Mouse (Mus musculus): ENCODE results near the gene Klrc3.
"Not testable (repeated sequence)": the region's sequence is repeated elsewhere in the genome, so short reads cannot be mapped to it uniquely, and the experiment has no call there.

Klrc3 gene

DNA sequence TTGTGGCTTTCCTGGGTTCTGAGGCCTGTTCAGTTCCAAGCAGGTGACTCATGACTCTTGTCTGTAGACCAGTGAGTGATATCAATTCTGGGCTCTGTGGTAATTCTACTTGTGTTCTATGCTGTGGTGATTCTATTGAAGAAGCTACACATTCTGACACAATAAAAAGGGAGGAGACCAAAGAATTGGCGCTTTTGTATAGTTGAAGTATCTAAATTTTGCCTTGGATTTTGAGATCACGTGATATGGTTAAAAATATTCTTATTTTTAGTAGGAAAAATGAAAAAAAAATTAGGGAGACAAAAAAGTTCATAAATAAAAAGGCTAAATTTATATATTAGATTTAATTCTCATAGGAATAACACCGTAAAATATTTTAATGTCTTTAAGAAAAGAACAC is at the start of gene Klrc3:
Gene Klrc3 (minus strand): TSS at position 101 of the 400 bp plus-strand sequence.
- DNase-seq (ENCODE audit: extremely low read depth, insufficient read length, low spot score) = not testable (repeated sequence)

DNA sequence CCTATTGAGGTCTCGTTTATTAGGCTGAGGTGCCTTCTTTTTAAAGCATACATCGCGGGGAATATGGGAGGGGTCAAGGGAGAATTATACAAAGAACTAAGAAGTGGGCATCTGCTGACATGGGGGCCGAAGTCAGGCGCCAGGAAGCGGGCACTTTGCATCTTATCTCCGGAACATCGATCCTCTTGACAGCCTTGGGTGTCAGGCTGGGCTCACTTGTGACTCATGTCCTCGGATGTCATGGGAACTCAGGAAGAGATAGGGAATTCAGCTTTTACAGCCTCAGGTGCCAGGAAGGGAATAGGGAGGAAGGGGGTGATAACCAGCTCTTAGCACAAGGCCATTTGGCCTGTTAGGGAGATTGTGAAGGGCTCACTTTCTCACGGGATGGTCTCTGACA is 48.3 kb upstream of the Klrc3 start:
- DNase-seq (ENCODE audit: extremely low read depth, insufficient read length, low spot score) = not testable (repeated sequence)

DNA sequence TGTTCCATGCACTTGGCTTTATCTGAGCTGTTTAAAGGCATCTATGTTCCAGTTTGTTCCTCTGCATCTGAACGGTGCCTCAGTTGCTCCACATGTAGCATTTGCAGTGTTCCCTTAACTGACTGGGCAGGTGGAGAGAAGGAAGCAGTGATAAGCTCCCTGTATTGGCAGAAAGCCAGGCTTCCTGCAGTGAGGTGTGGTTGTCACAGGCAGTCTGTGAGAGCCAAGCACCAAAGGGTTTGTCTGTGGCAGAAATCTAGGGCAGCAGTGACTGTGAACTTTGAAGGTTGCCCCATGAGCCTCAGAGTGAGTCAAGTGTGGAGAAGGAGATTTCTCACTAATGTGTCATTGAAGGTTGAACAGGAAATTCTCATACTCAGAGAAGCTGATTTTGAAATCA is 37.2 kb upstream of the Klrc3 start:
- DNase-seq (ENCODE audit: extremely low read depth, insufficient read length, low spot score) = no peak

DNA sequence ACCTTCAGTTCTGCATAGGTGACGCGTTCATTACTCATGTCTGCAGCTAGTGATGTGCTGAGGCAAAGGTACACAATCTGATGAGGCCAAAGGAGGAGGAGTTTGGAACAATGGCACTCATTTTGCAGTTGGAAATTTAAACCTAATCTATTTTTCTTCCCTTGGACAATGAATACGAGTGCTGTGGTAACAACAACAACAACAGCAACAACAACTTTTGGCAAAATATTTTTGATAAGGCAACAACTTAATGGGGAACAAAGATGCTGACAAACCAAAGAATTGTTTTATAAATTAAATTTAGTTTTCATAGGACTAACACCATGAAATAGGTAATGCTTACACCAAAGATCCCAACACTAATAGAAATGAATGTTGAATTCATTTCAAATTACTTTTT is 35.7 kb upstream of the Klrc3 start, which contains the start of gene Klrc1:
Gene Klrc1 (minus strand): TSS at position 101 of the 400 bp plus-strand sequence.
- DNase-seq (ENCODE audit: extremely low read depth, insufficient read length, low spot score) = no peak

DNA sequence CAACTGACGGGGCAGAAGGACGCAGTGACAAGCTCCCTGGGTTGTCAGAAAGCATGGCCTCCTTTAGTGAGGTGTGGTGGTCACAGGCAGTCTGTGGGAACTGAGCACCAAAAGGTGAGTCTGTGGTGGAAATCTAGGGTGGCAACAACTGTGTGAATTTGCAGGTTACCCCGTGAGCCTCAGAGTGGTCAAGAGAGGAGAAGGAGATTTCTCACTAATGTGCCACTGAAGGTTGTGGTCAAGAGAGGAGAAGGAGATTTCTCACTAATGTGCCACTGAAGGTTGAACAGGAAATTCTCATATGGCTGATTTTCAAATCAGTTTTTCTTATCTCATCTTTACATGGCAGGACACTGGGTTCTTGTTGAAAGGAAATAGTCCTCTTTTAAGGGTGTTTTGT is 18.2 kb upstream of the Klrc3 start:
- not testable (repeated sequence) for DNase-seq (ENCODE audit: extremely low read depth, insufficient read length, low spot score)

DNA sequence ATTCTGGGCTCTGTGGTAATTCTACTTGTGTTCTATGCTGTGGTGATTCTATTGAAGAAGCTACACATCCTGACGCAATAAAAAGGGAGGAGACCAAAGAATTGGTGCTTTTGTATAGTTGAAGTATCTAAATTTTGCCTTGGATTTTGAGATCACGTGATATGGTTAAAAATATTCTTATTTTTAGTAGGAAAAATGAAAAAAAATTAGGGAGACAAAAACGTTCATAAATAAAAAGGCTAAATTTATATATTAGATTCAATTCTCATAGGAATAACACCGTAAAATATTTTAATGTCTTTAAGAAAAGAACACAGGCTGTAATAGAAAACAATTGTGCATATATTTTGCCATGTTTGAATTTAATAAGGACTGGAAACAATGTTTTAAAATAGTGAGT is 17.5 kb upstream of the Klrc3 start, which contains the start of gene Klrc2:
Gene Klrc2 (minus strand): TSS at position 101 of the 400 bp plus-strand sequence.
- not testable (repeated sequence) for DNase-seq (ENCODE audit: extremely low read depth, insufficient read length, low spot score)

DNA sequence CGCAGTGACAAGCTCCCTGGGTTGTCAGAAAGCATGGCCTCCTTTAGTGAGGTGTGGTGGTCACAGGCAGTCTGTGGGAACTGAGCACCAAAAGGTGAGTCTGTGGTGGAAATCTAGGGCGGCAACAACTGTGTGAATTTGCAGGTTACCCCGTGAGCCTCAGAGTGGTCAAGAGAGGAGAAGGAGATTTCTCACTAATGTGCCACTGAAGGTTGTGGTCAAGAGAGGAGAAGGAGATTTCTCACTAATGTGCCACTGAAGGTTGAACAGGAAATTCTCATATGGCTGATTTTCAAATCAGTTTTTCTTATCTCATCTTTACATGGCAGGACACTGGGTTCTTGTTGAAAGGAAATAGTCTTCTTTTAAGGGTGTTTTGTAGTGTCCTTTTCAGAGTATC is 917 bp upstream of the Klrc3 start:
- DNase-seq (ENCODE audit: extremely low read depth, insufficient read length, low spot score) = not testable (repeated sequence)

DNA sequence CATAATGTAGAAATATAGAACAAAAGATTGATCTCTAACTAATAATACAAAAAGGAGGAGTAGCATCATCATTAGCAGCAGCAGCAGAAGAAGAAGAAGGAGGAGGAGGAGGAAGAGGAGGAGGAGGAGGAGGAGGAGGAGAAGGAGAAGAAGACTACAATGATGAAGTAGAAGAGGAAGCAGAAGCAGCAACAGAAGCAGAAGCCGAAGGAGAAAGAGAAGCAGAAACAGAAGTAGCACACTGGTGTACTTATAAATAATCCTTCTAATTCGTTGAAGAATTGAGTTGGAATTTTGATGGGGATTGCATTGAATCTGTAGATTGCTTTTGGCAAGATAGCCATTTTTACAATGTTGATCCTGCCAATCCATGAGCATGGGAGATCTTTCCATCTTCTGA is 12.1 kb downstream of the Klrc3 start:
- DNase-seq (ENCODE audit: extremely low read depth, insufficient read length, low spot score) = not testable (repeated sequence)

DNA sequence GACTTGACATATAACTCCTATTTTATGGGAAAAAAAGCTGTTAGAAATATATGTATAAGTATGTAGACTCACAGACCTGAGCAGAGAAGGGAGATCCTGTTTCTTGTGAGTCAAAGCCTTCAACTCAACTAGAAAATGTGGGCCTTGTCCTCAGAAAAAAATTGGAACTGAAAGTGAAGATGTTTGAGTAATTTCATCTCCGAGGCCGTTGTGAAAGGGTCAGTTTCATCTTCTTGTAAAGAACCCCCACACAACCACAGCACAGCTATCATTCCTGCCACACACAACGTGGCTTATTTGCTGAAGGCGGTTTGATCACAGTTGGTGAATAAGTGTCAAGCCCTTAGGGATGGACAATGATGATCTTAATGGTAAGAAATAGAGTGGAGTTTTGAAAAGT is 19.4 kb downstream of the Klrc3 start, which contains the start of gene Klrk1:
Gene Klrk1 (minus strand): TSS at position 130 of the 400 bp plus-strand sequence.
- no peak for DNase-seq (ENCODE audit: extremely low read depth, insufficient read length, low spot score)

DNA sequence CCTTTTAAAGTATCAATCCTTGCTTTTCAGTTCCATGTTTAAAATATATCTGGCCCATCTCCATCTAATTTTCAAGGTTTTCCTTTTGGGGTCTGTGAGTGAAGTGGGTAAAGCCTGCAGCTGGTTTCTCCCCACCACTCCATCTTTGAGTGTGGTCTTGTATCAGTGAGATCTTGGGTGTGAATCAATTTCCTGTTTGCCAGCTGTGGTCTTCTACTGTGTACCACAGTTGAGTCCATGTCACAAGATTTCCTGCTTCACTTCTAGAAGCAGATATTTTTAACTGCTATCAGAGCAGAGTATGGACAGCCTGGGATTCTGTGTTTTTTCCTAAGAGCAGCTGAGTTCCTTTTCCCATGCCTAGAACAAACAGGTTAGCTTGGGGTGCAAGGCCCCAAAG is 34.8 kb downstream of the Klrc3 start:
- no peak for DNase-seq (ENCODE audit: extremely low read depth, insufficient read length, low spot score)

DNA sequence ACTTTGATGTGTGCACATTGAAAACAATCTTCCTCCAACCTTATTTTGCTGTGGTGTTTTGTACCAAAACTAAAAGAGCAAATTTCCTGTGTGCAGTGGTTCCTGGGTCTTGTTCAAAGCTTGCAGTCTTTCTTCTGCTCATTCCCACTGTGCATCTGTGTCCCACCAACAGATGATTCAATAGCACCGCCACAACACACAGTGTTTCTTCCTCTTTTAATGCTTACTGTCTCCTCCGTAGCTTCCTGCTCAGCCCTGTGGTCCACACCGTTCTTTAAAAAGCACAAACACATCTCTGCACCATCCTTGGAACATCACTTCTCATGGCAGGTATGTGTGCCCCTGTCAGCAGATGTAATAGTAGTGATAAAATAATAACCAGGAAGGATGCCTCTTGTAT is 51.6 kb downstream of the Klrc3 start, which contains the start of gene Klrd1:
Gene Klrd1 (plus strand): TSS at position 275 of the 400 bp plus-strand sequence.
- no peak for DNase-seq (ENCODE audit: extremely low read depth, insufficient read length, low spot score)

Data from 3134 (cell line).